Mouse (Mus musculus) kidney, postnatal 36 days (tissue): ENCODE measurements at regions not wholly inside any gene's neighbourhood (a gene's known extent, or its start where the extent isn't known, plus 50 kb on each side); places are given as distances from the start of the nearest gene placed in this dataset.

Source experiments
- DNase-seq, 2 experiments: peaks; one replicate each; pipeline ENCODE4 v3.0.0; 2021 to 2022; ENCODE audit warnings: mixed read lengths in 2 of 2

DNA sequence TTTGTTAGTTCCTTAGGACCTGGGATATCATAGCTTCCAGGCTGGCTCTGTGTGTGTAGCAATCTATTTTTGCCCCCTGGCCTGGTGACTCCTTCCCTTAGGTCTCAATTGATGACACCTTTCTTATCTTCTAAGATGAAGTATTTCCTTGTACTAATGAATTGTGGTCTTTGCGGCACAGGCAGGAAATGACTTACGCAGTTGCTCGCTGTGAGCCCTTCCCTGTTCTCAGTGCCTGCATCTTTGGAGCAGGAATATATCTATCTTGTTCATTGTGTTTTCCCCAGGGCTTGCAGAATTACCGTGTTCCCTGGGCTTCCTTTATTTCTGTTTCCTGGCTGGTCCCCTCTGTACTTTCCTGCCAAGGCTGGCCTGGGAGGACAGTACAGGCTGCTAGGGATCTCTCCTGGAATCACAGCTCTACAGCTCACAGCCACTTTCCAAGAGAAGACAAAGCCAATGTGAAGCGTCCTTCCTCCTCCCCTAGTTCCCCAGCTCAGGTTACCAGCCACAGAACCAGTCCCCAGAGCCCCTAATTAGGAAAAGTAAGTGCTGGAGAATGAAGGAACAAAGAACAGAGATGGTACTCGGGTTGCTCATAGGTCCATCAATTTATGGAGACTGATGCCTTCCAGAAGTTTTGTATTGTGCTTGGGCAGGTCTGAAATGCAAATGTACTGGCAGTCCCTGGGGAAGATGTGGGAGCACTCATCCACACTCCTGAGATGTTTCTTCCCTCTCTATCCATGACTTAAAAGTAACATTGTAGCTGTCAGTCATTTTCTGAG is 119.2 kb upstream of the Eef2kmt start:
- DNase-seq, result peak; percentile 10 to 61

DNA sequence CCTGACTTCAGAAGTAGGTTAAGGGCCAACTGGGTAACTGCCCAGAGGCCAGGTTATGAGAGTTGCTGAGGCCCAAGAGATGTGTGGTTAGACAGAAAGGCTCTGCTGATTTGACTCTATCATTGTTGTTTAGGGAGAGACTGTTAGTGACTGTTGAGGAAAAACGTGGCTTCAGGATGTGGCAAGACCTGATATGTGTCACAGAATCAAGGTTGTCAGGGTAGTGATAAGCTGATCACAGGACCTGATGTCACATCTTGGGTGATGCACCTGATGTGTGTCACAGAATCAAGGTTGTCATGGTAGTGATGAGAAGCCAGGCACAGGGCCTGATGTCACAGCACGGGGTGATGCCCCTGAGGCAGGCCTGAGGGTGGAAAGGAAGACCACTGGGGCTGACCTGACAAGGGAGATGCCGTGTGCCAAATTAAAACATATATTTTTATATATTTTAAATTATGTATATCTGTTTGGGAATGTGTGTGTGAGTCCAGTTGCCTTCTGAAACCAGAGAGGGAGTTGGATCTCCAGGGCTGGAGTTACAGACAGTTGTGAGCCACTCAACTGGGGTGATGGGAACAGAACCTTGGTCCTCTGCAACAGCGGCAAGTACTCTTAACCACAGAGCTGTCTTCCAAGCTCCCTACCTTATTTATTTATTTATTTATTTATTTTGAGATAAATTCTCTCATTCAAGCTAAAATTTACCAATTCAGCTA is 115.6 kb upstream of the Eef2kmt start:
- DNase-seq, result no peak

DNA sequence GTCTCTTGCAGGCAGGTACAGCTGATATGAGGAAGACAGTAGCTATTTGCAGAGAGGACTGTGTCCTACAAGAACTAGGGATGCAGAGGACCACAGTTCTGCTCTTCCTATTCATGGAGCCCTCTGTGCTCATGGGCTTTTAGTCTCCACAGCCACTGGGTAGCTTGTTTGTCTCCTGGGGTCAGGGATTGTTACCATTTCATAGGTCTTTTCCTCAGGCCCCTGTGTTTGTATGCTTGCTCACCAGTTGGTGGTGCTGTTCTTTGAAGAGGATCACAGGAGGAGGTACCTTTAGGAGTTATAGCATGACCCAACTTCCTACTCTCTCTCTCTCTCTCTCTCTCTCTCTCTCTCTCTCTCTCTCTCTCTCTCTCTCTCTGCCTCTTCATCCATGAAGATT is 114.7 kb upstream of the Eef2kmt start:
- DNase-seq, result no peak

DNA sequence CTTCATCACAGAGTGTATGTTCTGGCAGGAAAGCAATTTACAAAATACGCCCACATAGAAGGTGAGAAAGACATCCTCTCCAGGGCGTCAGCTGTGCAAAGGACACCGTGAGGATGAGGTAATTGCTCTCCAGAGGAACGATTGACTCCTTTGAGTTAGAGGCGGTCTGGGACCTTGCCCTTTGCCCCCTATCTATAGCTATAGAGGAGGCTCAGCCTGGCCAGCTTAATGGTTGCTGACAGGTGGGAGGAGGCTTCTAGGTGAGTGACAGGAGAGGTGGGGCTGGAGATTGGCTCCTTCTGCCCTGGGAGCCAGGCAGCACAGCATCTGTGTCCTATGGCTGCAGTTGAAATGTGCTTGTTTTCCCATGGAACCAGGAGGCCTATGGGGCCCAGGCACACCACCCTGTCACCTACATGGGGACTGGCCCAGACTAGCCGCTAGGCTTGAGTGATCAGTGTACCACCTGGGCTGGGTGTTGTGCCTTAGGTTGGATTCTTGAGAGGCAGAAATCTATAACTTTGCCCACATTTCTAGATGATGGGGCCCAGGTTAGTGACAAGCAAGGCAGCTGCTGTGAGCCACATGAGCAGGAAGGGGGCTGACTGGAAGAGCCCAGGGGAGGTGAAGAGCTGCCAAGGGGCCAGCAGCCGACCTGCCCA is 113.2 kb upstream of the Eef2kmt start:
- DNase-seq, result no peak

DNA sequence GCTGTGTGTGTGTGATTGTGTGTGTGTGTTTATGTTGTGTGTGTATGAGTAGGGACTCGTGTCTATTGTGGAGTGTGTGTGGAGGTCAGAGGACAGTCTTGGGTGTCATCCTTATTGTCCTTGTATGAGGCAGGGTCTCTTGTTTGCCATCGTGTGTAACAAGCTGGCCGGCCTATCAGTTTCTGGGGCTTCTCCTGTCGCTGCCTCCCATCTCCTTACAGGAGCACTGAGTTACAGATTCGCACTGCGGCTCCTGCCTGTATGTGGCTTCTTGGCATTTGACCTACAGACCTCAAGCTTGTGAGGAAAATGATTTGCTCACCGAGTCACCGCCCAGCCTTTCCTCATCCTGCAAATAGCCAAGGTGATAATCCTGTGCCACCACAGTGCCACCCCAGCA is 112.6 kb upstream of the Eef2kmt start:
- no peak for DNase-seq

DNA sequence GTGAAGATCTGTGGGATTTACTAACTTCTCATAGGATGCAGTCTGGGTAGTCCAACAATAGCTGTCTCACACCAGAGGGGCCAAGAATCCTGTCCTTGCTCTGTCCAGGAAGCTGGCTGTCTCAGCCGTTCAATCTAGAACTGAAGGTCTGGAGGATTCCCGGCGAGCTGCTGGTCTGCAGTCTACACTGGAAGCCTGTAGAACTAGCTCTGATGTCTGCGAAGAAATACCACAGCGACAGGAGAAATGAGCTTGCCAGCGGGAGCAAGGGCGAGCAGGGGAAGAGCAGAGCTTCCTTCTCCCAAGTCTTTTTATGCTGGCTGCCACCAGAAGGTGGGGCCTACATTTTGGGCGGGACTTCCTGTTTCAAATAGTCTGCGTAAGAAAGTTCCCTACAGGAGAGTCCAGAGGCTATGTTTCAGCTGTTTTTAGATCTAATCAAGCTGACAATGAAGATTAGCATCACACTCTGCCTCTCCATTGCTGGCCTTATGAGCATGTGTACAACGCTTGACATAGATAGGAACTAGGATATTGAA is 111.9 kb upstream of the Eef2kmt start:
- peak; percentile 26 to 29 for DNase-seq

DNA sequence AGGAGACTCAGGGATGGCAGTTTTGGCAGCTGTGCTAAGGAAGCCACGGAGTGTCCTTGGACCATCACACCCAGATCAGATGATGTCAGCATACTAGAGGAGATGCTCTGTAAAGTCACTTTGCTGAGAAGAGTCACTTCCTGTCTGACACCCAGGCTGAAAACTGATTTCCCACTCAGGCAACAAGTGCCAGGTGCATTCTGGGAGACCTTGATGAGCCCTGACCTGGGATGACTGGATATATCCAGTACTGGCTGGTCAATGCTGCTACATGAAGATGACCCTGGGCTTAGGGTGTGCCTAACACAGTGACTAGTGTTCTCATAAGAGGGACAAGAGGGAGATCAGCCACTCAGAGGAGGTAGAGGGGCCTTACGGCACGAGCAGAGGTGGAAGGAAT is 110.2 kb upstream of the Eef2kmt start:
- DNase-seq, result no peak

DNA sequence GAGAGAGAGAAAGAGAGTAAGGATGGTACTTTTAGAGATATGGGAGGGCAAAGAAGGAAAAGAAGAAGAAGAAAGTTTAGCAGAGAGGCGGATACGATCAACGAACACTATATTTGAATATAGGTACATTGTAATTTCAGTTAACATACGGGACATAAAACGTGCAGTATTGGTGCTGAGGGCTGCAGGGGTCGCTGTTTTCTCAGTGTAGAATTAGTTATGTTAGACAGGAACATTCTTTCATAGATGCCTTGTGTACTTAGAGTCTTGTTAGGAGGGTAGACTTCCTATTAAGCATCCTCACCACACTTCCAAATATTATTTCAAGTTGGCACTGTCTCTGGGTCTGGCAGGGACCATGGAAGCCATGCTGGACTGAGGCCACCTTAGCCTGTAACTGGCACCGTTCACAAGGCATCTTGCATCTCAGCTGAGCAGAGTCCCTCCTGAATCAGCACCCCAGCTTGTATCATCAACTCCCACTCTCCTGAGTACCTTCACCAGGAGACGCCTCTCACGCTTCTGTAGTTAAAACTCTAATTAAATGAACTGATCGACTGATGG is 107.3 kb upstream of the Eef2kmt start:
- peak in 1 of 2 experiments; percentile 12 for DNase-seq

DNA sequence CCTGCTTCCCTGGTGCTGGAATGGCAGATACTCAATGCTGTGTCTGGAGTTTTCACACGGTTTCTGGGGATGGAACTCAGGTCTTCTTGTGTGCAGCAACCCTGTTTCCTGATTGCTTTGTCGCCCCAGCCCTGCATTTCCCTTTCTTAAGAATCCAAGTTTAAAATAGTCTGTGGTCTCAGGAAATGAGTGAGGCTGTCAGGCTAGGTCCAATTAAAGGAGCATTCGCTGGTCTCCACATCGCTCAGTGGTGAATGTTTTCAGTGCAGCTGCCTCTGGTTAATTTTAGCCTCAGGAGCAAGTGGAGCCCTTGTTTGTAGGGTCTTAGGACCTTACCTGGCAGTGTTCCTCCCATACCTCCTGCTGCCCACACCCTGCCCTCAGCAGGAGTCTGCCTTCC is 103.4 kb upstream of the Eef2kmt start:
- DNase-seq, result no peak

DNA sequence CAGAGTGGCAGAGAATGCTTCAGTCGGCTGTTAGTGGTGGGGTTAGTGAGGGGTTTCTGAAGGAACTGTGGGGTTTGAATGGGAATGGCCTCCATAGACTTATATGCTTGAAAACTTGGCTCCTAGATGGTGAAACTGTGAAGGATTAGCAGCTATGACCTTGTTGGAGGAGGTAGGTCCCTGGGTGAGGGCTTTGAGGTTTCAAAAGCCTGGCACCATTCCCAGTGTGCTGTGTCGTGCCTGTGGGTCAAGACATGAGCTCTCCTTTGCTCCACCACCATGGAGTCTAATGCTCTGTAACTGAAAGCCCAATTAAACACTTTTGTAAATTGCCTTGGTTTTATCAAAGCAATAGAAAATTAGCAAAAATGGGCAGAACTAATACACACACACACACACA is 98.1 kb upstream of the Eef2kmt start:
- no peak for DNase-seq

DNA sequence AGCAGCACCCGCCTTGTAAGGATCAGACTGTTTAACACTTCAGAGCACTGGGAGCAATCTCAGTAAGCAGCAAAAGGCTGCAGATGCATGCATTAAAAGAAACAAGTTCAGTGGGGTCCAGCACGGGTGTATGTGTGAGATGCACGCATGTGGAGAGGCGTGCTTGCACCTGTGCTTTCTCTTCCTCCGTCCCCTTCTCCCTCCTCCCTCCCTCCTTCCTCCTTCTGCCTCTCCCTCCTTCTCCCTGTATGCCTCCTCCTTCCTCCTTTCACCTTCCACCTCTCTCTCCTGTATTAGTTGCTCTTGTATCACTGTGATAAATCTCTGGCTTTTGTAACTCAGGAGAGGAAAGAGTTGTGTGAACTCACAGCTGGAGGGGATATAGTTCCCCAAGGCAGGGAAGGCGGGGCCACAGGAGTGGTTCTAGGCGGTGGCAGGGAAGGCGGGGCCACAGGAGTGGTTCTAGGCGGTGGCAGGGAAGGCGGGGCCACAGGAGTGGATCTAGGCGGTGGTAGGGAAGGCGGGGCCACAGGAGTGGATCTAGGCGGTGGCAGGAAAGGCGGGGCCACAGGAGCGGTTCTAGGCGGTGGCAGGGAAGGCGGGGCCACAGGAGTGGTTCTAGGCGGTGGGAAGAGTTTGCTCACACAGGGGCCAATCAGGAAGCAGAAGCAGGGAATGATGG is 96.2 kb upstream of the Eef2kmt start:
- DNase-seq, result peak; percentile 21 to 43

DNA sequence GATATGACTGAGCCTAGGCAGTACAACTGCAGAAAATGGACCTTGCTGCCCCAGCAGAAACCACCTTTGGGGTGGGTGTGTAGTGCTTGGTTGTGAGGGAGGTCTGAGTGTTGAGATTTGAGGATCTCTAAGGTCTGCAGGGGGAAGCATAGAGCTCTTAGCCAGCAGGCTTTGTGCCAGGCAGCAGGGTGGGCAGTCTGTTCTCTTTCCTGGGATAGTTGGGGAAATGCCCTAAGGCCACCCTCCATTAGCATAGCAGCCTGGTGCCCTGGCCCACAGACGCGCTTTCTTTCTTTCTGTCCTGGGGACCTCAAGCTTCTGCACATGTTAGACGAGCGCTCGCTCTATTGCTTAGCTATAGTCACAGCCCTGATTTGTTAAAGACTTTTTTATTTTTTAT is 91.4 kb upstream of the Eef2kmt start:
- DNase-seq, result no peak

DNA sequence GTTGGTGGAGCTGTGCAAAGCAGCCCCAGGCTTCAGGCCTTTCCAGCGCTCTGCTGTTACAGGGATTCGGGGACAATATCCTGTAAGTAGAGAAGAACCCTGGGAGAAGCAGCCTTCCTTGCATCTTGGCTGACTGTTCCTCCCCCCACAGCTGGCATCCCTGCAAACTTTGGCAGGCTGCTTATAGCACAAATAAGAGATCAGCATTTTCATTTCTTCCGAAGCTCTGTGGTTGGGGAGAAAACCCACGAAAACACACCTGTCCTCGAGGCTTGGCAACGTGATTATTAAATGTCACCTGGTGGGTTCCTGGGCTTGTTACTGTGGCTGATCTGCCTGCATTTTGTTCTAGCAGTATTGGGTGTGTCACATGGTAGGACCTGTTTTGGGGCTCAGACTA is 86.5 kb upstream of the Eef2kmt start:
- no peak for DNase-seq

DNA sequence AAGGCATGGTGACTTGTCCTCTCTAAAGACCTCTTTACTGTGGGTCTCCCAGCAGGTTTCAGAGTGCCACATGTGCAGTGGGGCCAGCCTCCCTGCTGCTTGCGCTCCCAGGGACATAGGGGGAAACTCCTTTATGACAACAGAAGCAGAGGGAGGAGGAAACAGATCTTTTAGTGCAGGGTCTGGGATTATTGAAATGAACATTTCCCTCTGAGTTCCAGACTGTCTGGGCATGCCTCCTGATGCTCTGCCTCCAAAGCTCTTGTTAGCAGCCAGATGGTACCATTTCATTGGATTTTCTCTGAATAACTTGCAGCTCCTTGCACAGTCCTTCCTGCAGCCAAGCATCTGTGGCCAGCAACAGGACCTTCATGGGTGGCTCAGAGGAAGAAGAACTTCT is 60.5 kb upstream of the Eef2kmt start:
- DNase-seq, result no peak

DNA sequence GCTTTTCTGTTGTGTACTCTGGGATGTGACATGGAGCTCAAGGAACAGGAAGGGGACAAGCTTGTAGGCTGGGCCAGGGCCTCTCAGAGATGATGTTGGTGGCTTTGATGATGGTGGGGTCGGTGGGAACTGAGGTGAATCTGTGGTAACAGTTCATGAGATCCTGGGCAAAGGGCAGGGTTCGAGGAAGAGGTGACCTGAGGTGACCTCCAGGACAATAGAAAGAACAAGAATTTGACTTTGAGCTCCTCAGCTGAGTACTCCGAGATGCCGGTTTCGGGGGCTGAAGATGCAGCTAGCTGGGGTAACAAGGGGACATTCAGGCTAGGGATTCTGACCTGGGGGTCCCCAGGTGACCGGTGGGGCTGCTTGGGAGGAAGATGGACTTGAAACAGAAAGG is 57.5 kb upstream of the Eef2kmt start:
- no peak for DNase-seq

DNA sequence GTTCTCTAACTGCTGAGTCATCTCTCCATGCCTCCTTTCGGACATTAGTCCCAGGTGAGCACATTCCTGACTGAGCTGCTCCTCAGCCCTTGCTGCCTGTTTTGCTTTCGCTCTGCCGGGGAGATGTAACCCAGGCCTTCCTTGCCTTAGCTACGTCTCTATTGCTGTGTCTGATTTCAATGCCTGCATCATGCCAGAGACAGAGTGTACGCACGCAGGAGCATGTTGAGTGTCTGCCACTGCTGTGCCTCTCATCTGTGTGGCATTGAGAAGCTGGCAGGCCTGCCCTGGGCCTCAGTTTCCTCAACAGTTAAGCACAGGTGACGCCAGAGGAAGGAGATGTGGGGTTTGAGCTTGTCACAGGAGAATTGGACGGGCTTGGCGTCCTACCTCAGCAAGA is 55.7 kb upstream of the Eef2kmt start:
- no peak for DNase-seq

DNA sequence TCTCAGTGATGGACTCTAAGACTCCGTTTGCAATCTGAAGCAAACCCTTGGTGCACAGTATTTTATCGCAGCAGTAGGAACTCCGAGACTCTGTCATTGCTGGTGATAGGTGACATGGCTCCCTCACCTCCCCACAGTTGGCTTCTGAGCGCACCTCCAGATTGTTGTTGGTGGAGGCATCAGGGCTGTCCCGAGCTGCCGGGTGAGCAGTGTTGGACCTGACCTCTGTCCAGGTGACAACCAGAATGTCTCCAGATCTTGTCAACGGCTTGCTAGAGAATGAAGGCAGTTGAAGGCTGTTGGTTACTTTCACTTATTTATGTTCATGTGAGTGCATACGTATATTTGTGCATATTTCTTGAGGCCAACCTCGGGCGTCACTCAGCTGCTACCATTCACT is 55.0 kb upstream of the Eef2kmt start:
- no peak for DNase-seq

DNA sequence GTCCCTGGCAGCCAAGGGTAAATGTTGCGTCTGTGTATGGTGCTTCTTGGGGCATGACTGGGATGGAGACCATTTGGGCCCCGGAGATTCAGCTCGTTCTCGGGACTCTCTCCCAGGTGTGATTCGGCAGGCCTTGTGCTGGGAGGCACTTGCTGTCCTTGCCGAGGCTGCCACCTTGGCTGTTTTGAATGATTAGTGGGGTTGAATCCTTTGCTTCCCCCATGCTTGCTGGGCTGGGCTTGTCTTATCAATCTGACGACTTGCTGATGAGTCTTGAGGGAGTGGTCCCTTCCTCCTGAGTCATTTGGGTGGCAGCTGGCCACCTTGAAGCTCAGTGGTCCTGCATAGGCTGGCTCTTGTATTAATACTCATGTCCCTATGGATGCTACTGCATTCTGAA is 52.0 kb upstream of the Eef2kmt start:
- DNase-seq, result no peak

DNA sequence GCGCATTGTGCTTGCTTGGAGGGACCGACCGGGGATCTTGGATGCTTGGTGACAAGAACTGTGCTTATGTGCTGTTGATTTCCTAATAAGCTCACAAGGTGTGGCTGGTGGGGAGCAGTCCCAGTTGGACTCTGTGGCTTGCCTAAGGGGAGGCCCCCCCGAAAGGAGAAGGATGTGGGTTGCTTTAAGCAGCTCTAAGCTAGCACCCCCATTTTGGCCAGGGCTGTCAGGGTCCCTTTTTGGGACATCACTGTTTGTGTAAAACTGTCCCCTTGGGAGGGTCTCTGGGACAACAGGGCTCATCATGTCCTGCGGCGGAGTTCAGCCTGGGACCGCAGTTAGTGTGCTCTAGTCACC is 51.4 kb upstream of the Eef2kmt start:
- no peak for DNase-seq

DNA sequence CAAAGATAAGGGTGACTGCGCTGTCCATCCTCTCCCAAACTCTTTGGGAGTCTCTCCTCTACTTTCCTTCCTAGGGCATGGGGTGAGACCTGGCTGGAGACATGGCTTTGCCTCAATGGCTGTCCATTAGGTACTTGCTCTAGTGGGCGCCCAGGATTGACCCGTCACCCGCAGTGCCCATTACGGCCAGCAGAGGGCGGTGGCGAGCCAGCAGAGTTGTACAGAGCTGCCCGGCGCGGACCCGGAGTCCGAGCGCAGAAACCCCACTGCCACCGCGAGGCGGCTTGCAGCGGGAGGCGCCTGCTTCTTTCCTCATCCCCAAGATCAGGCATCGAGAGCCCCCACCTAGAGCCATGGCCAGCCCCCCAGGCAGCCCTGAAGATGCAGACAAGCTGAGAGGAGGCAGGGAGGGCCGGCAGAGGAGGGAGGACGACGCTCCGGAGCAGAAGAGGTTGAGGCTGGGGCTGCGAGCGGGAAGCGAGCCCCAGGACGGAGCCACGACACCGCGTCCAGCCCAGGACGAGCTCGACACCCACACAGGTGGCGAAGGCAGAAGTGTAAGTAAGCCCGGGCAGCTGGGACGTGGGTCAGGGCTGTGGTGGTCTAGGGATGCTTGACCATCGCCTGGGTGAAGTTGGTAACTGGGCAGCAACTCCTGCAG is 50.9 kb upstream of the Eef2kmt start:
- peak; percentile 83 to 95 for DNase-seq
